Mouse (Mus musculus): ENCODE results near the gene Nrg4. TPM values are rescaled to one million over a fixed set of nuclear protein-coding genes. Genes with fewer than 3 reads are reported as not detected.
A peak's percentile ranks its signal among the peaks of the same experiment; 100 is the strongest.

The Nrg4 gene
- polyA plus RNA-seq, 1 experiment, result 2.3 TPM

- WGBS, result 89% methylated on average over 3 of the region's 3 CpGs
- Histone ChIP-seq H3K4me3 (replicated peaks; ENCODE audit: insufficient read depth, low read depth, low read length) (no peak overlapping the region), H3K4me1 (ENCODE audit: control insufficient read depth, insufficient read depth, low read length) (no peaks in the 10 kb centered on the region), H3K27ac (ENCODE audit: insufficient read depth, low read length) (no peak overlapping the region), H3K27me3 (ENCODE audit: control insufficient read depth, insufficient read depth, low read length) (no peaks in the 10 kb centered on the region)
- TF ChIP-seq CTCF (IDR thresholded peaks at IDR 0.05; ENCODE audit: borderline replicate concordance, insufficient read depth, low read depth, low read length), result no peak
- no peak for TF ChIP-seq POLR2A (IDR thresholded peaks at IDR 0.05; ENCODE audit: borderline replicate concordance, insufficient read depth, low read length)
- no peak for DNase-seq
These were observed 41.4 kb downstream of the Nrg4 start for GRCm38 (mm10) chr9:55285197-55285596.

GRCm38 (mm10) chr9:55283516-55283915 lies 43.1 kb downstream of the Nrg4 start:
- Histone ChIP-seq H3K27ac (ENCODE audit: insufficient read depth, low read length) (no peak overlapping the region), H3K27me3 (ENCODE audit: control insufficient read depth, insufficient read depth, low read length) (no peaks in the 10 kb centered on the region), H3K4me1 (ENCODE audit: control insufficient read depth, insufficient read depth, low read length) (no peaks in the 10 kb centered on the region), H3K4me3 (replicated peaks; ENCODE audit: insufficient read depth, low read depth, low read length) (no peak overlapping the region)
- no peak for TF ChIP-seq POLR2A (IDR thresholded peaks at IDR 0.05; ENCODE audit: borderline replicate concordance, insufficient read depth, low read length)
- no peak for TF ChIP-seq CTCF (IDR thresholded peaks at IDR 0.05; ENCODE audit: borderline replicate concordance, insufficient read depth, low read depth, low read length)
- no peak for DNase-seq
- 32% methylated on average over 14 of the region's 14 CpGs for WGBS

- DNase-seq, result no peak
- 92% methylated on average over 8 of the region's 8 CpGs for WGBS
- TF ChIP-seq CTCF (IDR thresholded peaks at IDR 0.05; ENCODE audit: borderline replicate concordance, insufficient read depth, low read depth, low read length), result no peak
- no peak for TF ChIP-seq POLR2A (IDR thresholded peaks at IDR 0.05; ENCODE audit: borderline replicate concordance, insufficient read depth, low read length)
- H3K4me3 ChIP-seq (replicated peaks; ENCODE audit: insufficient read depth, low read depth, low read length), result no peak overlapping the region
- no peak overlapping the region for H3K27ac ChIP-seq (ENCODE audit: insufficient read depth, low read length)
- H3K4me1 ChIP-seq (ENCODE audit: control insufficient read depth, insufficient read depth, low read length), result peaks cover 4% of the 10 kb centered on the region
- no peaks in the 10 kb centered on the region for H3K27me3 ChIP-seq (ENCODE audit: control insufficient read depth, insufficient read depth, low read length)
These were observed 47.4 kb downstream of the Nrg4 start for GRCm38 (mm10) chr9:55279114-55279825.

GRCm38 (mm10) chr9:55277562-55277961 lies 49.1 kb downstream of the Nrg4 start:
- DNase-seq, result peak; percentile 89
- Histone ChIP-seq H3K4me3 (replicated peaks; ENCODE audit: insufficient read depth, low read depth, low read length) (no peak overlapping the region), H3K27me3 (ENCODE audit: control insufficient read depth, insufficient read depth, low read length) (no peaks in the 10 kb centered on the region), H3K27ac (ENCODE audit: insufficient read depth, low read length) (peak overlapping the region; percentile 84), H3K4me1 (ENCODE audit: control insufficient read depth, insufficient read depth, low read length) (peaks cover 9% of the 10 kb centered on the region)
- TF ChIP-seq POLR2A (IDR thresholded peaks at IDR 0.05; ENCODE audit: borderline replicate concordance, insufficient read depth, low read length), result no peak
- TF ChIP-seq CTCF (IDR thresholded peaks at IDR 0.05; ENCODE audit: borderline replicate concordance, insufficient read depth, low read depth, low read length), result no peak
- WGBS, result 35% methylated on average over 4 of the region's 4 CpGs

- H3K27me3 ChIP-seq (ENCODE audit: control insufficient read depth, insufficient read depth, low read length), result no peaks in the 10 kb centered on the region
- no peak for TF ChIP-seq CTCF (IDR thresholded peaks at IDR 0.05; ENCODE audit: borderline replicate concordance, insufficient read depth, low read depth, low read length)
- no peak for TF ChIP-seq POLR2A (IDR thresholded peaks at IDR 0.05; ENCODE audit: borderline replicate concordance, insufficient read depth, low read length)
- no peak overlapping the region for H3K27ac ChIP-seq (ENCODE audit: insufficient read depth, low read length)
- peaks cover 14% of the 10 kb centered on the region for H3K4me1 ChIP-seq (ENCODE audit: control insufficient read depth, insufficient read depth, low read length)
- peak; percentile 75 to 94 for DNase-seq
- no peak overlapping the region for H3K4me3 ChIP-seq (replicated peaks; ENCODE audit: insufficient read depth, low read depth, low read length)
- WGBS, result 11% methylated on average over 4 of the region's 4 CpGs
These were observed 52.7 kb downstream of the Nrg4 start for GRCm38 (mm10) chr9:55273906-55274305.

- no peaks in the 10 kb centered on the region for H3K27me3 ChIP-seq (ENCODE audit: control insufficient read depth, insufficient read depth, low read length)
- TF ChIP-seq POLR2A (IDR thresholded peaks at IDR 0.05; ENCODE audit: borderline replicate concordance, insufficient read depth, low read length) (no peak), CTCF (IDR thresholded peaks at IDR 0.05; ENCODE audit: borderline replicate concordance, insufficient read depth, low read depth, low read length) (no peak)
- 60% methylated on average over 5 of the region's 5 CpGs for WGBS
- no peak overlapping the region for H3K27ac ChIP-seq (ENCODE audit: insufficient read depth, low read length)
- H3K4me1 ChIP-seq (ENCODE audit: control insufficient read depth, insufficient read depth, low read length), result peaks cover 10% of the 10 kb centered on the region
- DNase-seq, result peak in 1 of 2 experiments; percentile 24
- H3K4me3 ChIP-seq (replicated peaks; ENCODE audit: insufficient read depth, low read depth, low read length), result no peak overlapping the region
These were observed 54.6 kb downstream of the Nrg4 start for GRCm38 (mm10) chr9:55271960-55272560.

- WGBS, result 86% methylated on average over 8 of the region's 8 CpGs
- DNase-seq, result no peak
- Histone ChIP-seq H3K27ac (ENCODE audit: insufficient read depth, low read length) (no peak overlapping the region), H3K27me3 (ENCODE audit: control insufficient read depth, insufficient read depth, low read length) (no peaks in the 10 kb centered on the region), H3K4me3 (replicated peaks; ENCODE audit: insufficient read depth, low read depth, low read length) (no peak overlapping the region), H3K4me1 (ENCODE audit: control insufficient read depth, insufficient read depth, low read length) (no peaks in the 10 kb centered on the region)
- TF ChIP-seq CTCF (IDR thresholded peaks at IDR 0.05; ENCODE audit: borderline replicate concordance, insufficient read depth, low read depth, low read length) (no peak), POLR2A (IDR thresholded peaks at IDR 0.05; ENCODE audit: borderline replicate concordance, insufficient read depth, low read length) (no peak)
These were observed 62.0 kb downstream of the Nrg4 start for GRCm38 (mm10) chr9:55264356-55265302.
